Mouse (Mus musculus): ENCODE data around the gene Kpna7. TPM values are rescaled to one million over a fixed set of nuclear protein-coding genes. Genes with fewer than 3 reads are reported as not detected.
A peak's percentile ranks its signal among the peaks of the same experiment; 100 is the strongest.

Kpna7 gene
- polyA plus RNA-seq, 1 experiment from 2014 or later: 0.08 TPM

GRCm38 (mm10) chr5:145003362-145003761 is 80.5 kb downstream of the Kpna7 start:
- Histone ChIP-seq H3K4me3 (ENCODE audit: low read depth, low read length) (no peak overlapping the region), H3K4me1 (replicated peaks; ENCODE audit: control insufficient read depth, insufficient read depth, low read length) (no peaks in the 10 kb centered on the region), H3K36me3 (ENCODE audit: control insufficient read depth, insufficient read depth) (no peaks in the 10 kb centered on the region), H3K27ac (ENCODE audit: low read depth, low read length) (no peak overlapping the region), H3K27me3 (replicated peaks; ENCODE audit: control insufficient read depth, insufficient read depth, low read length) (no peaks in the 10 kb centered on the region), H3K4me2 (replicated peaks; ENCODE audit: low read depth) (no peak overlapping the region), H3K9ac (ENCODE audit: low read depth, low read length) (no peak overlapping the region), H3K9me3 (ENCODE audit: control insufficient read depth) (no peaks in the 10 kb centered on the region)
- TF ChIP-seq CTCF (IDR thresholded peaks at IDR 0.05; ENCODE audit: low read depth): no peak
- no peak for ATAC-seq
- 80% methylated on average over 3 of the region's 3 CpGs for WGBS

- 0 out of 2 replicates have a peak, but pooled peaks have one; percentile 16 for ATAC-seq
- peak; percentile 74 for TF ChIP-seq CTCF (IDR thresholded peaks at IDR 0.05; ENCODE audit: low read depth)
- no peak overlapping the region for H3K4me2 ChIP-seq (replicated peaks; ENCODE audit: low read depth)
- no peaks in the 10 kb centered on the region for H3K27me3 ChIP-seq (replicated peaks; ENCODE audit: control insufficient read depth, insufficient read depth, low read length)
- no peak overlapping the region for H3K9ac ChIP-seq (ENCODE audit: low read depth, low read length)
- H3K36me3 ChIP-seq (ENCODE audit: control insufficient read depth, insufficient read depth): no peaks in the 10 kb centered on the region
- no peak overlapping the region for H3K27ac ChIP-seq (ENCODE audit: low read depth, low read length)
- WGBS: 52% methylated on average over 2 of the region's 2 CpGs
- no peak overlapping the region for H3K4me3 ChIP-seq (ENCODE audit: low read depth, low read length)
- H3K4me1 ChIP-seq (replicated peaks; ENCODE audit: control insufficient read depth, insufficient read depth, low read length): no peaks in the 10 kb centered on the region
- no peaks in the 10 kb centered on the region for H3K9me3 ChIP-seq (ENCODE audit: control insufficient read depth)
Observed at GRCm38 (mm10) chr5:144998491-144998890, 85.3 kb downstream of the Kpna7 start.

GRCm38 (mm10) chr5:144990481-144990880 is 93.3 kb downstream of the Kpna7 start:
- no peak overlapping the region for H3K4me3 ChIP-seq (ENCODE audit: low read depth, low read length)
- TF ChIP-seq CTCF (IDR thresholded peaks at IDR 0.05; ENCODE audit: low read depth): no peak
- H3K27me3 ChIP-seq (replicated peaks; ENCODE audit: control insufficient read depth, insufficient read depth, low read length): no peaks in the 10 kb centered on the region
- H3K9ac ChIP-seq (ENCODE audit: low read depth, low read length): no peak overlapping the region
- no peak overlapping the region for H3K27ac ChIP-seq (ENCODE audit: low read depth, low read length)
- no peak for ATAC-seq
- no peaks in the 10 kb centered on the region for H3K36me3 ChIP-seq (ENCODE audit: control insufficient read depth, insufficient read depth)
- no peak overlapping the region for H3K4me2 ChIP-seq (replicated peaks; ENCODE audit: low read depth)
- H3K4me1 ChIP-seq (replicated peaks; ENCODE audit: control insufficient read depth, insufficient read depth, low read length): no peaks in the 10 kb centered on the region
- 54% methylated on average over 5 of the region's 5 CpGs for WGBS
- H3K9me3 ChIP-seq (ENCODE audit: control insufficient read depth): no peaks in the 10 kb centered on the region

- no peak for ATAC-seq
- Histone ChIP-seq H3K27me3 (replicated peaks; ENCODE audit: control insufficient read depth, insufficient read depth, low read length) (no peaks in the 10 kb centered on the region), H3K9me3 (ENCODE audit: control insufficient read depth) (no peaks in the 10 kb centered on the region), H3K9ac (ENCODE audit: low read depth, low read length) (no peak overlapping the region), H3K27ac (ENCODE audit: low read depth, low read length) (no peak overlapping the region), H3K4me1 (replicated peaks; ENCODE audit: control insufficient read depth, insufficient read depth, low read length) (no peaks in the 10 kb centered on the region), H3K4me2 (replicated peaks; ENCODE audit: low read depth) (no peak overlapping the region), H3K36me3 (ENCODE audit: control insufficient read depth, insufficient read depth) (no peaks in the 10 kb centered on the region), H3K4me3 (ENCODE audit: low read depth, low read length) (no peak overlapping the region)
- 52% methylated on average over 2 of the region's 2 CpGs for WGBS
- no peak for TF ChIP-seq CTCF (IDR thresholded peaks at IDR 0.05; ENCODE audit: low read depth)
Observed at GRCm38 (mm10) chr5:144990051-144990450, 93.8 kb downstream of the Kpna7 start.

- Histone ChIP-seq H3K4me3 (ENCODE audit: low read depth, low read length) (no peak overlapping the region), H3K4me2 (replicated peaks; ENCODE audit: low read depth) (no peak overlapping the region), H3K4me1 (replicated peaks; ENCODE audit: control insufficient read depth, insufficient read depth, low read length) (no peaks in the 10 kb centered on the region), H3K27ac (ENCODE audit: low read depth, low read length) (no peak overlapping the region), H3K36me3 (ENCODE audit: control insufficient read depth, insufficient read depth) (no peaks in the 10 kb centered on the region), H3K27me3 (replicated peaks; ENCODE audit: control insufficient read depth, insufficient read depth, low read length) (no peaks in the 10 kb centered on the region), H3K9ac (ENCODE audit: low read depth, low read length) (no peak overlapping the region), H3K9me3 (ENCODE audit: control insufficient read depth) (no peaks in the 10 kb centered on the region)
- 0 out of 2 replicates have a peak, but pooled peaks have one; percentile 7 for ATAC-seq
- TF ChIP-seq CTCF (IDR thresholded peaks at IDR 0.05; ENCODE audit: low read depth): no peak
- WGBS: 85% methylated on average over 4 of the region's 4 CpGs
Observed at GRCm38 (mm10) chr5:144989061-144989405, 94.8 kb downstream of the Kpna7 start.

- Histone ChIP-seq H3K27ac (ENCODE audit: low read depth, low read length) (no peak overlapping the region), H3K4me1 (replicated peaks; ENCODE audit: control insufficient read depth, insufficient read depth, low read length) (no peaks in the 10 kb centered on the region), H3K9me3 (ENCODE audit: control insufficient read depth) (no peaks in the 10 kb centered on the region), H3K27me3 (replicated peaks; ENCODE audit: control insufficient read depth, insufficient read depth, low read length) (no peaks in the 10 kb centered on the region), H3K4me2 (replicated peaks; ENCODE audit: low read depth) (0 out of 2 replicates have a peak overlapping the region, but pooled peaks have one; percentile 9), H3K4me3 (ENCODE audit: low read depth, low read length) (no peak overlapping the region), H3K36me3 (ENCODE audit: control insufficient read depth, insufficient read depth) (no peaks in the 10 kb centered on the region), H3K9ac (ENCODE audit: low read depth, low read length) (no peak overlapping the region)
- 41% methylated on average over 9 of the region's 9 CpGs for WGBS
- TF ChIP-seq CTCF (IDR thresholded peaks at IDR 0.05; ENCODE audit: low read depth): peak; percentile 87
- peak; percentile 71 for ATAC-seq
Observed at GRCm38 (mm10) chr5:144988340-144989060, 95.3 kb downstream of the Kpna7 start.

Measured in intestine, postnatal 0 days (tissue).